Mouse (Mus musculus): ENCODE data around the gene Mrpl14.

Mrpl14 gene

GRCm38 (mm10) chr17:45726249-45726648 is 40.1 kb downstream of the Mrpl14 start:
- no peak for DNase-seq (ENCODE audit: low spot score)

GRCm38 (mm10) chr17:45727481-45727880 is 41.4 kb downstream of the Mrpl14 start:
- no peak for DNase-seq (ENCODE audit: low spot score)

GRCm38 (mm10) chr17:45727983-45728723 is 42.0 kb downstream of the Mrpl14 start:
- no peak for DNase-seq (ENCODE audit: low spot score)

DNA sequence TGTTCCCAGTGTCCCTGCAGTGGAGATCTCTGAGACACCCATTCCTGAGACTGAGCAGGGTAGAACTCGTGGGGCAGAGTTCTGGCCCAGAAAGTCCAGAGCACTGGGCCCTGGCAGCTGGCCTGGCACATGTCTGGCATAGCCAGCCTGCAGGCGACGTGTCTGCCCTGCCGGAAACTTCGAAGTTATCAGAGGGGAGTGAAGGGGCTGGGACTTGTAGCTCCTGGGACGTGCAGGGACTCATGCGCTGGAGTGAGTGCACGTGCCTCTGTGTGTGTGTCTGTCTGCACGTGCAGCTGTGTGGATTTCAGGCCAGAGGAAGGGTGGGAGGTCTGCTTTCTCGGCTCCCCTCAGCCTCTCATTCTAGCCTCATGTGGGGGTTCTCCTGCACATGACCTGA is 43.3 kb downstream of the Mrpl14 start:
- DNase-seq (ENCODE audit: low spot score): no peak

GRCm38 (mm10) chr17:45730696-45731095 is 44.6 kb downstream of the Mrpl14 start:
- DNase-seq (ENCODE audit: low spot score): no peak

- DNase-seq (ENCODE audit: low spot score): peak; percentile 81
Measured at GRCm38 (mm10) chr17:45731172-45731864, 45.2 kb downstream of the Mrpl14 start.

DNA sequence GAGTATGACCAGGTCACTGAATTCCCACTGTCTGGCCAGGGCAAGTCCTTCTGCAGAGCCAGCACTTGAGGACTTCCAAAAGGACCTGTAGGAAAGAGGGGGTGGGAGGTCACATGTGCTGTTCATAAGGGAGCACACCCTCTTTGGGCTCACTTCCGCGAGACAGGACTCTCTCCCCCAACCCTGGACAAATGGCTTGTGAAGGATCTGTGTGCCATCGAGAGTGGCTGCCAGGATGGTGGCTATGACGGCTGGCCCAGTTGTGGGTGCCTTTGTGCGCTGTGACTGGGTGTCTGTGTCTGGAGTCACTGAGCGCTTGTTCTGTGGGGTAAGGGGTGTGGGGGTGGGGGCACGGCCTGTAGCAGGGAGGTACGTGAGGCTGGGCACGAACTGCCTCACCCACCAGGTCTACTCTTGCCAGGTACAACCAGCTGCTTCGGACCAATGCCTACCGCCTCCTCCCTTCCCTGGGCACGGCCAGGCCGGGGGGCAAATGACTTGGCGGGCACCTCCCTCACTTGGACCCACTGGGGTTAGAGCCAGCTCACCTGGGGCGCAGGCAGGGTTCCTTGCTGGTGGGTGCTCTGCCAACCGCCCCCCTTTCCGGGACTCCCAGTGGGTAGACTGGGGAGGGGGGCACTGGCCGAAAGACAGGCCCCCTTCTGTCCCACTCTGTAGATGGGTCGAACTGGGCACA is 47.1 kb downstream of the Mrpl14 start:
- DNase-seq (ENCODE audit: low spot score): no peak

DNA sequence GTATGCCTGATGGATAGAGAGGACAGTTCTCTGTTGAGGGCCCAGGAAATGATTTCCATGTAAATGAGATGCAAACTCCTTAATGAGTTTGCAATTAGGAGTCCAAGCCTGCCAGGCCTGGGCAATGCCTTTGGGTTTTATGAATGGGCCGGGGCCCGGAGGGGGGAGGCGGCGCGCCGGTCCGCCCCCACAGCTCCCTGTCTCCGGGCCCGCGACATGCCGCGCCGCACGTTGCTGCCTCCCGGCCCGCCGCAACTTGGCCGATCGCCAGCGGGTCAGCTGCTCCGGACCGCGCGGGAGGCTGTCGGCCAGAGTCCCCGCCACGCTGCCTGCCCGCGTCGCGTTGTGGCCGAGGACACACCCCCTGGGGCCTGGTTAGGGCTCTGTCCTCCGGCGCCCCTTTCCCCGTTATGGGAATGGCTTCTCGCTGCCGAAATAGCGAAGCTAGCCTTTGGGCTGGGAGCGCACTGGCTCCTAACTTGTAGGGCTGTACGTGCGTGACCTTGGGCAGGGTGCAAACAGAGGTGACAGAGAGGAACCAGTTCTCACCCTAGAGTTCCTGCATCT is 47.7 kb downstream of the Mrpl14 start, which contains the start of gene 1600014C23Rik:
TSS of gene 1600014C23Rik (minus strand) at position 110 of the 567 bp plus-strand sequence.
- peak; percentile 54 for DNase-seq (ENCODE audit: low spot score)

DNA sequence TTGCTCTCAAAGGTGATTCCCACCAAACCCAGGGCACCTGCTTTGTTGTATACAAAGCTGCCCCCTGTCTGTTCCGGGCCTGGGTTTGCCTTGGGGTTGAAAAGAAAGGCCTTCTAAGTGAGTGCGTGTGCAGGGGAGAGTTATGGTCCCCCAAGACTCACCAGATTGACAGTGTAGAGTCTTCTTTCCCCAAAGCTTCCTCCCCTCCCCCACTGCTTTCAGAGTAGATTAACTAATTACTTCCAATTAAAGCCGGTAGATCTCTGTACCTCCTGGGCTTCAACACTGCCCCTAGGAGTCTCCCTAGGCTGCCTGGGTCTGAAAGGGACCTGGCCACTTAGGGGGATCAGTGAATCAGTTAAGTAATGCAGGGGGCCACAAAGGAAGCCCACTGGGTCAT is 48.2 kb downstream of the Mrpl14 start:
- DNase-seq (ENCODE audit: low spot score): no peak

DNA sequence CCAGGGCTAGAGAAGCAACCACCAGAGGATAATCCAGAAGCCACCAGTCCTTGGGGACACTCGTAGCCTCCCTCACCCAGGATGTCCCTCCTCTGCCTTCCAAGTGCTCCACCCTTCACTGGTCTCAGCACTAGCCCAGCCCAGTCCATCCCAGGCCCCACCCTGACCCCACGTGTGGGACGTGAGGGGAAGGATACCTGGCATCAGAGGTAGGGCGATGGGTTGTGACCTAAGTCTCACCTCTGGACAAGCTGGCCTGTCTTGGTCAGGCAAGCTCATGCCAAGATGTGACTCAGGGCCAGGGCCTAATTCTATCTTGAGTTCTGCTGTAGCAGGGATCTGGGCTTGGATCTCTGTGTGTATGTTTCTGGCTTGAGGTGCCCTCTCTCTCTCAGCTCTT is 48.8 kb downstream of the Mrpl14 start:
- no peak for DNase-seq (ENCODE audit: low spot score)

DNA sequence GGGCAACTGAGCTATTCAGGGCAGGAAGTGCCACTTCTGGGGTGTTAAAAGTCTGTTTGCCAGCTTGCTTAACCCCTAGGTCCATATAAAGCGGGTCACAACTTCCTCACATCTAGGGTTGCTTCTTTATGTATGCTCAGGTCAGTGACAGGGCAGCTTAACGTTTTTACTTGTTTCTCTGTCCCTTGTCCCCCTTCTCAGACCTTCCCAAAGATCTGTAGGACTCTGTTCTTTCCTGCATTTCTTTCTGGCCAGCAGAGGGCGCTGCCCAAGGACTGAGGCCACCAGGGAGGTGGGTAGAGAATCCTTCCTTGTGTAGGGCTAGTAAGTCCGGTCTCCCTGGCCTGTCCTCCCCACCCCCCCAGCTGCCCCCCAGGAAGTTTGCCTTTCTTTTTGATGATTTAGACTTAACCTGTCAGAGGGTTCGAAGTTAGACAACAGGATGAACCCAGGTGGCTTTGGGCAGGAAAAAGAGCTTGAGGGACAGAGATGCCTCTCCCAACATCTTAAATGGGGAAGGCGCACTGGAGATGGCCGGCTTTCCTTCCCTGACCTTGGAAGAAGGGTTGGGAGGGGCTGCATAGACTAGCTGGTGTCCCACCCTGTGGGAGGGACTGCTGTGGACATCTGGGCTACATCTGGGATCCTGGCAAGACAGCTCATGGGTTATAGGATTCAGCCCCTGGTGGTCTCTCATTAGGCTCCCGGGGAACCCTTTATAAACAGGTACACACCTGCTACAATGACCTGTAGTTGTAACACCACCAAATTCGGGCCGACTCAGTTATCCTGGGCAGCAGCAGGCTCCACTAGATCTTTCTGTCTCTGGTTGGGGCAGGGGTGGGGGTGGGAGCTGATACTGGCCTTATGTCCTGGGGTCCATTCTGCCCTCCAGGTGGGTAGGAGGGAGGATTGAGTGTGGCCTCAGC is 49.5 kb downstream of the Mrpl14 start:
- peak; percentile 80 for DNase-seq (ENCODE audit: low spot score)

DNA sequence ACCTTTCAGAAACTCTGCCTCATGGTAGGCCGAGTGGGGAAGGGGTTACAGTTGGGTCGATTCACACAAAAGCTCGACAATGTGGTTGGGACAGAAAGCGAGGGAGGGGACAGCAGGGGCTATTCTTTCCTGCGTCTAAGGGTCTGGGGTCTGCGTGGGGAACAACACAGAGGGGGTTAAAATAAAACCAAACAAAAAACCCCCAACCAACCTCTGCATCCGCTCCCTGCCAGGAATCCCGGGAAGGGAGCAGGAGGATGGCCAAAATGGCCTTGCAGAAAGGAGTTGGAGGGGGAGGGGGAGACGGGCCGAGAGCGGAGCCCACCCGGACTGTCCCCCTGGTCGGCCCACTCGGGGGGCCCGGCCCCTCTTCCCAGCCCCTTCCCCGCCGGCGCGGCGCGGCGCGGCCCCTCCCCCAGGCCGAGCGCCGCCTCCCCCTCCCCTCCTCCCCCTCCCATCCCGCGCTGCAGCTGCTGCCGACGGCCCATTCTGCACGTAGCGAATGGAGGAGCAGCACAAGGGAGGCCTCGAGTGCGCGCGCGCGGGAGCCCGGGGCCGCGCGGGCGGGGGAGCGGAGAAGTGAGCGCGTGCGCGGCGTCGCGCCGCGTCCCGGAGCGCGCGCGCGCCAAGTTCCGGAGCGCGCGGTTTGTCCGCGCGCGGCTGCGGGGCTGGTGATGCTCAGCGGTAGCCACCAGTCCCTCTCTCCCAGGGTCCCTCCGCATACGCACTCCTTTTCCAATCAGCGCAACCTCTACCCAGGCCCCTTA is 50.4 kb downstream of the Mrpl14 start:
- peak; percentile 88 for DNase-seq (ENCODE audit: low spot score)

GRCm38 (mm10) chr17:45737078-45737601 is 51.0 kb downstream of the Mrpl14 start:
- DNase-seq (ENCODE audit: low spot score): no peak

GRCm38 (mm10) chr17:45742371-45743147 is 56.4 kb downstream of the Mrpl14 start:
- no peak for DNase-seq (ENCODE audit: low spot score)

- no peak for DNase-seq (ENCODE audit: low spot score)
Measured at GRCm38 (mm10) chr17:45745629-45746028, 59.5 kb downstream of the Mrpl14 start.

- DNase-seq (ENCODE audit: low spot score): no peak
Measured at GRCm38 (mm10) chr17:45746755-45747154, 60.6 kb downstream of the Mrpl14 start.

GRCm38 (mm10) chr17:45747293-45747692 is 61.2 kb downstream of the Mrpl14 start:
- no peak for DNase-seq (ENCODE audit: low spot score)

Data from yolk sac, embryonic 10.5 days (tissue).